In the genomic region with DNA sequence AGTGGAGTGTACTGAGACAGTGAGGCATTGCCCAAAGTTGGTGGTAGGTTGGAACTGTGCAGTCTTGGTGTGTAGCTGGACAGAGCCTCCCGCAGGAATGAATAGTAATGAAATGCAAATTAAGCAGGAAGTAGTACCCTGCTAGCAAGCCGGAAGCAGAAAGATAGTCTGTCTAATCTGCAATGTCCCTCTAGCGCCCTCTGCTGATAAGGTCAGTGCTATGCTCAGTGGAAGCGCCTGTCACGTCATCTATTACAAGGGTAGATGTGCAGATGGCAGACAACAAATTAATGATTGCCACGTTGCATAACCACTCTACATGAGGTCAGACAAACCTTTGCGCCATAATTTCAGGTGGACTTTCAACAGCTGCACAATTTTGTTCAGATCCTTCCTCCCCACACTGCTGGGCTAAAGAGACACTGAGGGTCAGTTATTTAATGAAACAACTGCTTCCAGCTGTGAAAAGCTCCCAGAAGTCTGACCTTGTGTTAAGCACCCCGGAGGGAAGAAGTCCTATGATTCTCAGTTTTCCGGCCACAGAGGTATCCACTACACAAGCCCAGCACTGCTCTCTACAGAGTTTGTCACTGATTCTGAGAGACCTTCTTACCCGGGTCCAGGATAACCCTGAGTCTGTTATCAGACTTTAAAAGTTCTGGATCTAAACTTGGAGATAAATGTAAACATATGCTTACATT, we compare ENCODE assay signal across 8 mouse cellular contexts.
DNase-seq lines count a peak whose midpoint lies in the region; ATAC-seq and TF ChIP-seq lines count a peak whose summit lies in the region.
"Had no signal": no experiment of that assay in that cellular context is flagged by ENCODE, and none has a peak within 500 bp of the region (broad histone marks: within the 10 kb centered on the region; RNA-seq: fewer than 3 reads in every experiment).

No protein-coding gene starts in this region.

- DNase-seq in layer of hippocampus, adult 2 months (ENCODE audit: low spot score in 2 of 2): peak in 1 of 2 experiments; percentile 33
- no peak for DNase-seq in layer of hippocampus, postnatal 36 days
- DNase-seq in ZHBTc4 (ENCODE audit: low read depth, low spot score): peak; percentile 88
- peak; percentile 52 for DNase-seq in embryonic facial prominence, embryonic 14.5 days (ENCODE audit: low spot score)
- DNase-seq in layer of hippocampus, postnatal 10 days (ENCODE audit: low spot score in 2 of 2): peak; percentile 22
- DNase-seq in midbrain, embryonic 14.5 days: peak; percentile 55
- DNase-seq in ovary, postnatal 10 days (ENCODE audit: low spot score): no peak

- H3K4me3 ChIP-seq in layer of hippocampus, adult 2 months: no peak overlapping the region
- no peak overlapping the region for H3K4me3 ChIP-seq in embryonic facial prominence, embryonic 14.5 days (ENCODE audit: low read depth, low read length)
- no peak overlapping the region for H3K4me3 ChIP-seq in midbrain, embryonic 14.5 days (replicated peaks; ENCODE audit: low read depth, low read length)
- H3K4me3 ChIP-seq: embryonic facial prominence, embryonic 13.5 days had no signal

- 0 out of 2 replicates have a peak, but pooled peaks cover 6% of the 10 kb centered on the region for H3K4me1 ChIP-seq in embryonic facial prominence, embryonic 14.5 days (ENCODE audit: control insufficient read depth, insufficient read depth, low read length)
- no peaks in the 10 kb centered on the region for H3K4me1 ChIP-seq in midbrain, embryonic 14.5 days (ENCODE audit: control insufficient read depth, insufficient read depth, low read length)

- WGBS in embryonic facial prominence, embryonic 14.5 days: 32% methylated on average over 10 of the region's 10 CpGs
- 65% methylated on average over 10 of the region's 10 CpGs for WGBS in midbrain, embryonic 14.5 days

- TF ChIP-seq CTCF in layer of hippocampus, adult 2 months (conservative IDR thresholded peaks at IDR 0.05): peak; percentile 76

- H3K4me2 ChIP-seq in embryonic facial prominence, embryonic 14.5 days (ENCODE audit: low read depth, low read length): no peak overlapping the region
- H3K4me2 ChIP-seq in midbrain, embryonic 14.5 days (ENCODE audit: low read length): no peak overlapping the region
- H3K4me2 ChIP-seq: embryonic facial prominence, embryonic 13.5 days had no signal

- no peak overlapping the region for H3K27ac ChIP-seq in layer of hippocampus, adult 2 months
- H3K27ac ChIP-seq in embryonic facial prominence, embryonic 14.5 days (replicated peaks; ENCODE audit: low read depth, low read length): no peak overlapping the region
- H3K27ac ChIP-seq in midbrain, embryonic 14.5 days (replicated peaks; ENCODE audit: low read depth, low read length): no peak overlapping the region

- no peaks in the 10 kb centered on the region for H3K36me3 ChIP-seq in embryonic facial prominence, embryonic 14.5 days (ENCODE audit: control insufficient read depth, insufficient read depth, low read length)
- H3K36me3 ChIP-seq in midbrain, embryonic 14.5 days (ENCODE audit: control insufficient read depth, insufficient read depth, low read length): no peaks in the 10 kb centered on the region
- H3K36me3 ChIP-seq: embryonic facial prominence, embryonic 13.5 days had no signal

- no peak for ATAC-seq in embryonic facial prominence, embryonic 14.5 days (ENCODE audit: low read depth)
- no peak for ATAC-seq in midbrain, embryonic 14.5 days (ENCODE audit: low FRiP score, low TSS enrichment)

- H3K9me3 ChIP-seq in embryonic facial prominence, embryonic 14.5 days (ENCODE audit: control insufficient read depth, low read length): peaks cover 13% of the 10 kb centered on the region
- H3K9me3 ChIP-seq in midbrain, embryonic 14.5 days (ENCODE audit: control insufficient read depth, low read length): 0 out of 2 replicates have a peak, but pooled peaks cover 9% of the 10 kb centered on the region

- no peaks in the 10 kb centered on the region for H3K27me3 ChIP-seq in embryonic facial prominence, embryonic 14.5 days (replicated peaks; ENCODE audit: control insufficient read depth, insufficient read depth, low read length)
- no peaks in the 10 kb centered on the region for H3K27me3 ChIP-seq in midbrain, embryonic 14.5 days (ENCODE audit: control insufficient read depth, insufficient read depth, low read length)
- H3K27me3 ChIP-seq: embryonic facial prominence, embryonic 13.5 days had no signal

- no peak overlapping the region for H3K9ac ChIP-seq in embryonic facial prominence, embryonic 14.5 days (ENCODE audit: low read depth, low read length)
- H3K9ac ChIP-seq in midbrain, embryonic 14.5 days (replicated peaks; ENCODE audit: low read length): no peak overlapping the region
- H3K9ac ChIP-seq: embryonic facial prominence, embryonic 13.5 days had no signal

Comparison
In these comparisons a context has a peak if more than half of its experiments do, and no peak if none do; other contexts are left out.
1. DNase-seq: peak in ZHBTc4 (single experiment), embryonic facial prominence, embryonic 14.5 days (single experiment), layer of hippocampus, postnatal 10 days (2 of 2) and midbrain, embryonic 14.5 days (single experiment); none in layer of hippocampus, postnatal 36 days (0 of 2) and ovary, postnatal 10 days (single experiment).